Mouse (Mus musculus) forebrain, postnatal 0 days (tissue): ENCODE measurements around the gene Dennd2d. TPM values are rescaled to one million over a fixed set of nuclear protein-coding genes. Genes with fewer than 3 reads are reported as not detected.

Source experiments
- ATAC-seq: fragments of 200-750 bp; cut with Nextera tagmentation; 2 replicates; pipeline ENCODE4 v1.8.0; 2017; ENCODE audit warnings: mild to moderate bottlenecking, moderate library complexity
- DNase-seq: peaks from one replicate; pipeline ENCODE4 v3.0.0-alpha.2; 2015
- H3K27ac ChIP-seq: fragments of 300-500 bp; sonication (generic); 2 replicates; pipeline ENCODE4 v1.5.1; 2014; ENCODE audit warnings: low read depth, mild to moderate bottlenecking, antibody characterized with exemption, low read length, moderate library complexity, mixed read lengths
- H3K27me3 ChIP-seq: fragments of 300-500 bp; sonication (generic); 2 replicates; pipeline ENCODE4 v1.6.1; 2014; ENCODE audit warnings: mild to moderate bottlenecking, low read length, mixed read lengths; ENCODE audit not compliant: insufficient read depth
- H3K36me3 ChIP-seq: fragments of 300-500 bp; sonication (generic); 2 replicates; pipeline ENCODE4 v1.6.1; 2014; ENCODE audit warnings: mild to moderate bottlenecking, moderate library complexity; ENCODE audit not compliant: insufficient read depth
- H3K4me1 ChIP-seq: fragments of 300-500 bp; sonication (generic); 2 replicates; pipeline ENCODE4 v1.6.1; 2014; ENCODE audit warnings: antibody characterized with exemption; ENCODE audit not compliant: insufficient read depth
- H3K4me2 ChIP-seq: fragments of 300-500 bp; sonication (generic); 2 replicates; pipeline ENCODE4 v1.6.1; 2014; ENCODE audit warnings: low read depth, mild to moderate bottlenecking, moderate library complexity
- H3K4me3 ChIP-seq: fragments of 300-500 bp; sonication (generic); 2 replicates; pipeline ENCODE4 v1.5.1; 2014; ENCODE audit warnings: low read depth, low read length, mixed read lengths
- H3K9ac ChIP-seq: fragments of 300-500 bp; sonication (generic); 2 replicates; pipeline ENCODE4 v1.6.1; 2014; ENCODE audit warnings: mild to moderate bottlenecking
- H3K9me3 ChIP-seq: fragments of 300-500 bp; sonication (generic); 2 replicates; pipeline ENCODE4 v1.6.1; 2016; ENCODE audit warnings: low read length
- CTCF ChIP-seq: sonication (generic); IDR thresholded peaks from 2 replicates; pipeline ENCODE4 v1.5.1; 2016; ENCODE audit warnings: antibody characterized with exemption, control low read depth, low read depth
- WGBS: fragments of 180-500 bp; shearing (Covaris S2); extraction: QIAGEN DNeasy Blood & Tissue Kit; methylation state at CpG from one replicate; pipeline ENCODE4 v1.1.7; 2014; 5-methylcytosine and 5-hydroxymethylcytosine counted together
- polyA plus RNA-seq: library from polyadenylated mRNA; unstranded; fragments of >200 nt; fragmentation: Nextera tagmentation; extraction: Ambion mirVana; gene quantifications from 2 replicates; pipeline ENCODE4 v1.2.1, GENCODE M21; 2015
- total RNA-seq: library from RNA; depleted of rRNA; stranded (reverse); fragments of >200 nt; gene quantifications from 2 replicates; pipeline ENCODE4 v1.2.3, GENCODE M21; 2014

The Dennd2d gene
- total and polyA plus RNA-seq, 2 experiments from 2014 or later = 0.63 to 0.90 TPM

- no peak overlapping the region for H3K9ac ChIP-seq
- no peaks in the 10 kb centered on the region for H3K27me3 ChIP-seq
- ATAC-seq (no peak), DNase-seq (no peak)
- H3K4me3 ChIP-seq = no peak overlapping the region
- H3K9me3 ChIP-seq = no peaks in the 10 kb centered on the region
- 0 out of 2 replicates have a peak, but pooled peaks cover 6% of the 10 kb centered on the region for H3K36me3 ChIP-seq
- TF ChIP-seq CTCF = no peak
- WGBS = 91% methylated on average over 1 of the region's 1 CpGs
- no peaks in the 10 kb centered on the region for H3K4me1 ChIP-seq
- H3K4me2 ChIP-seq = no peak overlapping the region
- H3K27ac ChIP-seq = no peak overlapping the region
These were observed 13.3 kb downstream of the Dennd2d start for GRCm38 (mm10) chr3:106495346-106496044.

DNA sequence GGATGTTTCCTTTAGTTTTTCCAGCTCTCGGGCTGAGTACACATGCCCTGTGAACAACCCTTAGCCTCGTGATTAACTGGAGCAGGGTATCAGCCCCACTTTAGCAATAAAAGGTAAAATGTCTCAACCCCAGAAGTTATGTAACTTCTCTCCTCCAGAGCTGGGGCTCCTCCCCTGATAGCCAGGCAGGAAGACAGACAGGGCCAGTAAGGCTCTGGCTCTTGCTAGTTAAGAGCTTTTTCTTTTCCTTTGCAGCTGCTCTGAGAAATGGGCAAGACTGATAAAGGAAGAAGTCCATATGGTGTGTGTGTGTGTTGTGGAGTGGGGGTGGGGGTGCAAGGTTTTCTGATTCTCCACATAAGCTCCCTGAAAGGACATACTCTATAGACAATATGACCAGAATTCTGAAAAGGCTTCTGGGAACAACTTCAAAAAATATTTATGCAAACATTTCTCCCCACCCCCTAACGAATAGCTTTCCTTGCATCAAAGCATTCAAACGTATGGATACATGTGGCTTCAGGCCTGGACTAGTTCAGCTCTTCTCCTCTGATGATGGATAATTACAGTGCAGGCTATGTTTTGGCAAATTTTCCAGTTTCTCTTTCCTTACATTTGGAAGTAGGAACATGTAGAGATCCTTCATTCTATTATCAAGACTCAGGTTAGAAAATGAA, 14.0 kb downstream of the Dennd2d start:
- H3K9me3 ChIP-seq = no peaks in the 10 kb centered on the region
- 0 out of 2 replicates have a peak, but pooled peaks cover 6% of the 10 kb centered on the region for H3K36me3 ChIP-seq
- no peak for ATAC-seq
- WGBS = 65% methylated on average over 4 of the region's 4 CpGs
- H3K4me1 ChIP-seq = no peaks in the 10 kb centered on the region
- no peak overlapping the region for H3K27ac ChIP-seq
- TF ChIP-seq CTCF = no peak
- no peaks in the 10 kb centered on the region for H3K27me3 ChIP-seq
- DNase-seq = no peak
- H3K4me3 ChIP-seq = no peak overlapping the region
- no peak overlapping the region for H3K4me2 ChIP-seq
- no peak overlapping the region for H3K9ac ChIP-seq

DNA sequence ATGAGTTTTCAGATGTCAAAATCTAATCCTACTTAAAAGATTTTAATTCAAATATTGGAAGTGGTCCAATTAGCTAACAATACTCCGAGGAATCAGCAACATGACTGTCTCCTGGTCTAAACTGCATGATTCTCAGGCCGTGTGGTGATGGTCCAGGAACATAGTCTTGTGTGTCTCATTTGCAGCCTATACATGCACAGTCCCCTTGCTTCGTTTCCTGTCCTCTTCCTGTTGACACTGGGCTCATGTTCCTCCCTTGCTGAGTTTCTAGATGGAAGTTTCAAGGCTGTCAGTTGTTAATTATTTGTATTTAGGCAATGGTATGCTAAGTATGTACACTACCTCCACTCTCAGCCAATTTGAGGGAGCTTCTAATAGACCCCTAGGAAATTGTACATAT, 14.8 kb downstream of the Dennd2d start:
- H3K27me3 ChIP-seq = no peaks in the 10 kb centered on the region
- no peak for ATAC-seq
- no peak overlapping the region for H3K9ac ChIP-seq
- DNase-seq = no peak
- no peak overlapping the region for H3K4me2 ChIP-seq
- H3K27ac ChIP-seq = no peak overlapping the region
- H3K9me3 ChIP-seq = no peaks in the 10 kb centered on the region
- no peaks in the 10 kb centered on the region for H3K4me1 ChIP-seq
- H3K4me3 ChIP-seq = no peak overlapping the region
- H3K36me3 ChIP-seq = peaks cover 9% of the 10 kb centered on the region; the same call in 1 of the 2 replicates
- 76% methylated on average over 3 of the region's 3 CpGs for WGBS
- no peak for TF ChIP-seq CTCF

DNA sequence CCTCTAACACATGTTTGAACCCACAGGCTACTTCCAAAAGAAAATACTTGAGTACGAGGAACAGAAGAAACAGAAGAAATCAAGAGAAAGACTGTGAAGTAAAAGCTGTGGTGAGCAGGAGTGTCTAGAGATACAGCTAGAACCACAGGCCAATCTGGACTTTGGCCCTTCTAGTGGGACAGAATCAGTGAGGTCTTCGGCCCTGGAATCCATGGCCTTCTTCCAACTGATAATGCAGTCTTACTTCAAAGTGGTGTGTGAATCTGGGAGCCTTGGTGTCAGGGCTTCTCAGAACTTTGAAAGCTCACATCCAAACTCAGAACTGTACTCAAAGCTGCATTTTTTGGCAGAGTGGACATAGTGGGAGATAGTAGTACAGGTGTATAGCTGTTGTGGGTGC, 18.3 kb downstream of the Dennd2d start:
- ATAC-seq (no peak), DNase-seq (no peak)
- Histone ChIP-seq H3K27ac (no peak overlapping the region), H3K9ac (no peak overlapping the region), H3K4me1 (no peaks in the 10 kb centered on the region), H3K27me3 (no peaks in the 10 kb centered on the region), H3K36me3 (peaks cover 25% of the 10 kb centered on the region), H3K4me3 (no peak overlapping the region), H3K9me3 (no peaks in the 10 kb centered on the region), H3K4me2 (no peak overlapping the region)
- WGBS = 87% methylated on average over 2 of the region's 2 CpGs
- no peak for TF ChIP-seq CTCF

DNA sequence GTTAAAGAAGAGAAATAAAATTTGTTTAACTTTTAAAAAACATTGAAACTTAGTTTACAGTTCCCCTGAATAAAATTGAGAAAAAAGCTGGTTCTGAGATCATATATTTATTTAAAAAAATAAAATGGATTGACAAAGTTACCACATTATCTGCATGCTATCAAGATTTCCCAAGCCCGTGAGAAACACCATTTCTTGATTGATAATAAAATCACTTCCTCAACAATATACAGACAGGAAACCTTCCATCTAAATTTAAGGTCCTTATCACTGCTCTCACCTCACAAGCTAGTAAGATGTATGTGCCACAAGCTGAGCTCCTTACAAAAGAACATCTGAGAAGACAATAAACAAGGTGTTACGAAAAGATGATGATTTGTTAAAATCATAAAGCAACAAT, 20.7 kb downstream of the Dennd2d start:
- 95% methylated on average over 2 of the region's 2 CpGs for WGBS

DNA sequence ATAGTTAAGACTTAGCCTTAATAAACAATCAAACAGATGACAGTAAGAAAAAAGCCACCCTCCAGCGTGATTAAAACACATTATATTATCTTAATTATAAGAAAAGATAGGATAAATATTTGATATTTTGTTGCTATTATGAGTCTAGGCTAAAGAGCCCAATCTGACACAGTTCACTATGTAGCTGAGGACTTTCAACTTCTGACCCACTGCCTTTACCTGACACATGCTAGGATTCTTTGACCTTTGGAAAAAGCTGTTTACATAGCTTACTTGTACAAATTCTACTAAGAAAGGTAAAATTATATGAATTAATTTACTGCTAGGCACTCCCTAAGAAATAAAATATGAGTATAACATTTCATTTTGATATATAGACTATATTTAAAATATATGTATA, 28.5 kb downstream of the Dennd2d start:
- no peaks in the 10 kb centered on the region for H3K4me1 ChIP-seq
- no peak for ATAC-seq
- no peak for TF ChIP-seq CTCF

More for the DNA sequence above, 20.7 kb downstream of the Dennd2d start:
- Histone ChIP-seq H3K4me2 (no peak overlapping the region), H3K4me1 (no peaks in the 10 kb centered on the region), H3K4me3 (no peak overlapping the region), H3K9me3 (no peaks in the 10 kb centered on the region), H3K9ac (no peak overlapping the region), H3K27ac (no peak overlapping the region), H3K36me3 (peaks cover 25% of the 10 kb centered on the region), H3K27me3 (no peaks in the 10 kb centered on the region)
- DNase-seq (no peak), ATAC-seq (no peak)
- TF ChIP-seq CTCF = no peak

DNA sequence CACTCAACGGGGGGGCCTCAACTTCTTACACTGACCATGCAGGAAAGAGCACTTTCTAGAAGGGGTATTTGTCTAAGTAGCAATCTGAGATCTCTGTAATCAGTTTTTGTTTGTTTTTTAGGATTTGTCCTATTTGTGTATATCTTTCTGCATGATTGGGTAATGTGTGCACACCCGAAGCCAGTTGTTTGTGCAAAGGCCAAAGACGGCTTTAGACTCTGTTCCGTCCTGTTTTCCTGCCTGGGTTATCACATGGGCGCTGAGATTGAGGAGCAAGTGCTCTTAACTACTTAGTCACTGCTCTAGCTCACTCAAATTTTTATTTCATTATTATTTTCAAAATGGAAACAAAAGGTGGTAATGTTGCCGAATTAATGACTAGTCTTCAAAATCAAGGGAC, 32.8 kb downstream of the Dennd2d start:
- Histone ChIP-seq H3K27ac (no peak overlapping the region), H3K27me3 (no peaks in the 10 kb centered on the region), H3K4me2 (no peak overlapping the region), H3K9me3 (no peaks in the 10 kb centered on the region), H3K9ac (no peak overlapping the region), H3K36me3 (no peaks in the 10 kb centered on the region), H3K4me3 (no peak overlapping the region), H3K4me1 (no peaks in the 10 kb centered on the region)
- no peak for TF ChIP-seq CTCF
- DNase-seq (no peak), ATAC-seq (no peak)
- 90% methylated on average over 6 of the region's 6 CpGs for WGBS

More for the DNA sequence above, 28.5 kb downstream of the Dennd2d start:
- Histone ChIP-seq H3K27ac (no peak overlapping the region), H3K4me3 (no peak overlapping the region), H3K4me2 (no peak overlapping the region), H3K27me3 (no peaks in the 10 kb centered on the region), H3K9me3 (no peaks in the 10 kb centered on the region), H3K9ac (no peak overlapping the region), H3K36me3 (no peaks in the 10 kb centered on the region)
- no peak for DNase-seq
- WGBS = 80% methylated on average over 1 of the region's 1 CpGs
